Mouse (Mus musculus) olfactory bulb, adult 2 months (tissue): Measurements from ENCODE around the gene Tyms. TPM values are rescaled to one million over a fixed set of nuclear protein-coding genes. Genes with fewer than 3 reads are reported as not detected.
A peak's percentile ranks its signal among the peaks of the same experiment; 100 is the strongest.

Source experiments
- H3K27ac ChIP-seq: fragments of 200-500 bp; 2 replicates; pipeline ENCODE4 v1.5.1; 2012; ENCODE audit warnings: low read depth, low read length; ENCODE audit not compliant: insufficient read depth
- H3K4me1 ChIP-seq: fragments of 200-500 bp; 2 replicates; pipeline ENCODE4 v1.6.1; 2012; ENCODE audit warnings: low read length; ENCODE audit not compliant: control insufficient read depth, insufficient read depth
- H3K4me3 ChIP-seq: fragments of 200-500 bp; 2 replicates; pipeline ENCODE4 v1.5.1; 2012; ENCODE audit warnings: mild to moderate bottlenecking, low read depth, low read length, moderate library complexity; ENCODE audit not compliant: insufficient read depth
- CTCF ChIP-seq: fragments of 200-500 bp; IDR thresholded peaks from 2 replicates; pipeline ENCODE4 v1.5.1; 2012; ENCODE audit warnings: low read depth, mild to moderate bottlenecking, low read length, moderate library complexity; ENCODE audit not compliant: insufficient read depth
- POLR2A ChIP-seq: fragments of 200-500 bp; IDR thresholded peaks from 2 replicates; pipeline ENCODE4 v1.6.1; 2012; ENCODE audit warnings: mild to moderate bottlenecking, low read depth, low read length, moderate library complexity; ENCODE audit not compliant: insufficient read depth
- WGBS: fragments of 180-500 bp; shearing (Covaris S2); methylation state at CpG from one replicate; pipeline ENCODE4 v1.1.7; 2018; 5-methylcytosine and 5-hydroxymethylcytosine counted together
- polyA plus RNA-seq: library from polyadenylated mRNA; stranded (reverse); fragments of >200 nt; gene quantifications from 2 replicates; pipeline ENCODE4 v1.2.4, GENCODE M21; 2012; ENCODE audit warnings: low replicate concordance; ENCODE audit not compliant: missing spikeins, insufficient read depth, insufficient read length

Tyms gene
- polyA plus RNA-seq, 1 experiment: not detected

DNA sequence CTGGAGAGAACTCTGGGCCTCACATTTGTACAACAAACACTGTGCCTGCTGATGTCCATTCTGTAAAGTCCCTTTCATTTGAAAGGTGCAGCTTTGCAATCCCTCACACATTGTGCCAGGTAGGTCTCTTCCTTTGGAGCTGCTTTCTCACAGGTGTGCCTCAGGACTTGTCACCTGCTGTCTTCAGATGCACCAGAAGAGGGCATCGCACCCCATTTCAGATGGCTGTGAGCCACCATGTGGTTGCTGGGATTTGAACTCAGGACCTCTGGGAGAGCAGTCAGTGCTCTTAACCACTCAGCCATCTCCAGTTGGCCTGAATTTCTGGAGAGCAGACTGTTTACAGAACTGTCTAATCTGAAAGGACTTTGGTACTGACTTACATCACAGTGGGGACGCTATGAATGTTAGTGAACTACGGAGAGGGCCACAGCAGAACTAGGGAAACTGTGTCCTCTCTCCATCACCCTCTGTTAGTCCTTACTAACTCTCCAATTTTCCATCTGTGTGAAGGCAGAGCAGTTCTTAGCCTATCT is 39.2 kb upstream of the Tyms start:
- no peak for TF ChIP-seq POLR2A
- TF ChIP-seq CTCF: no peak
- peaks cover 32% of the 10 kb centered on the region for H3K4me1 ChIP-seq
- no peak overlapping the region for H3K4me3 ChIP-seq
- 90% methylated on average over 3 of the region's 3 CpGs for WGBS
- no peak overlapping the region for H3K27ac ChIP-seq

DNA sequence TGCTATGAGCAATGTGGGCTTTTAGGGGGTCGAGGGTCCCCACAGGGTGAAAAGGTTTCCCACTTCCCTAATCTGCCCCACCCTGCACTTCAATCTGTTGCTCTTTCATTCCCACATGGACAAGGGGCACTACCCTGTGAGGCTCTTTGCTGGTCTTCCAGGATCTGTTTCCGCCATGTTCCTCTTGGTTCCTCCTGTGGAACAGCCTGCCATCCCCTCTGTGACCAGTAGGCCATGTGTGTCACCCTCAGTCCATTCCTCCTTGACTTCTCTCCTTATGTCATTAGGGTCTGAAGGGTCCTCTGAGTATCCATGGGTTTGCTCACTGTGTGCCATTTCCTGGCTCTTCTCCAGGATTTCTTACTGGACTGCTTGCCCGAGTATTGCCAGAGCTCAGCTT is 38.4 kb upstream of the Tyms start:
- Histone ChIP-seq H3K4me1 (peaks cover 34% of the 10 kb centered on the region), H3K4me3 (no peak overlapping the region), H3K27ac (no peak overlapping the region)
- TF ChIP-seq POLR2A (no peak), CTCF (no peak)
- 76% methylated on average over 3 of the region's 3 CpGs for WGBS

DNA sequence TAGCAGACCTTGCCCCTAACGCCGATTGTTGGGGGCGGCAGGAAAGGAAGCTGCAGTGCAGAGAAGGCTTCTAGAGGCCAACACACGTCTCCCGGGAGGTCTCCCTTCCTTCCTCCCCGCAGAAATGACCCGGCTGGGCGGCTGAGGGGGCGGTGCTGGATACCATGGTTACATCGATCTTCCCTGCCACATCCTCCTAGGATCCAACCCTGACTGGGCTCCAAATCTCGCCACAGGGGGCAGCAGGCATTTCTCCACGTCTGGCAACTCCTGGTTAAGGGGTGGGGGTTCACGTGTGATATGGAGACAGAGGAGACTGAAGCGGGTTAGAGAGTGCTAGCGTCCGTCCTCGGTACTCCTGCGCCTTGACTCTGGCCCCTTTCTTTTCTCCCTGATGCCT is 37.7 kb upstream of the Tyms start:
- Histone ChIP-seq H3K4me1 (peaks cover 40% of the 10 kb centered on the region), H3K4me3 (no peak overlapping the region), H3K27ac (no peak overlapping the region)
- 12% methylated on average over 18 of the region's 18 CpGs for WGBS
- no peak for TF ChIP-seq POLR2A
- peak; percentile 23; the same call in 1 of the 2 replicates for TF ChIP-seq CTCF

DNA sequence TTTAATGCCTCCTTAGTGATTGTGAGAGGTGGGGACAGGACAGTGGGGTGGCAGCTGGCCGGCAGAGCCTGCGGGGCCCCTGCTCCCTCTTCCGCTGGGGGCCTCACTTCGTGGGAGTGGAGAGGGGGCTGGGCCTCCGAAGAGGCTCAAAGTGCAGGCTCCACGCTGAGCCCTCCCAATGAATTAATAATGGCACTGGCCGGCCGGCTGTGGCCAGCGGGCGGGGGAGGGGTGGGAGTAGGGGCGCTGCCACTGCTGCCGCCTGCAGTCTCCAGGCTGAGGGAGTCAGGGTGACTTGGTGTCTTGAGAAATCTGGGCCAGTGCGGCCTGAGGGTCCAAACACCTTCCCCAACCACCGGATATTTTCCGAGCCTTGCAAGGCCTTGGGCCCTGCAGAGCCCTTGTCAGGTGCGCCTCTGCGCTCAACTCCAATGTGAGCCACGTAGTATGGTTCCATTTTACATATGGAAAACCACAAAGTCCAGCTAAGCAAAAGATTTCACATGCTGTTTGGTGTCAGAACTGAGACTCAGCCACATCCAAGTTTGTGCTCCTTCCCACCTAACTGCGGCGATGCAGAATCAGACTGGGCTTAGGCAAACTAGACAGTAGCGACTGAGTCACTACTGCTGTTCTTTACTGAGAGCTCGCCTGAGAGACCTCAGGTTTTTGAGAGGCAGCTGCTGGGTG is 37.1 kb upstream of the Tyms start:
- H3K4me1 ChIP-seq: peaks cover 46% of the 10 kb centered on the region
- no peak for TF ChIP-seq POLR2A
- no peak for TF ChIP-seq CTCF
- no peak overlapping the region for H3K4me3 ChIP-seq
- no peak overlapping the region for H3K27ac ChIP-seq
- WGBS: 47% methylated on average over 22 of the region's 22 CpGs

DNA sequence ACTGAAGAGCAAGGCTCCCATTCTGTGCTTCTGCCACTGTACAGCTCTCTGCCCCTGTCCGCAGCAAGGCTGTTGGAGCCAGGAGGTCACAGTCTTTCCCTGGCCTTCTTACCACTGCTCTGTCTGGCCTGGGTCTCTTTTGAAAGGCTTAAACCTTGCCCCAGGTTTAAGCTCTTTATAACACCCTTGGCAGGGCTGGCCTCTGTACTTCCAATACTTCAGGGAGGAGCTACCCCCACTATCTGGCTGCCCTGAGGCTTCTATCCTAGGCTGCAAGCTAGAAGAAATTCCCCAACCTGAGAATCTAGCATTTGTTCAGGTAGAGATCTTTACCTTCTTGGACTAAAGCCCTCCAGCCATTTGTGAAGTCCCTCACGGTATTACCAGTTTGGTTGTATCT is 36.5 kb upstream of the Tyms start:
- H3K4me1 ChIP-seq: peaks cover 50% of the 10 kb centered on the region
- TF ChIP-seq CTCF (no peak), POLR2A (no peak)
- H3K27ac ChIP-seq: no peak overlapping the region
- no peak overlapping the region for H3K4me3 ChIP-seq
- WGBS: 79% methylated on average over 2 of the region's 2 CpGs

DNA sequence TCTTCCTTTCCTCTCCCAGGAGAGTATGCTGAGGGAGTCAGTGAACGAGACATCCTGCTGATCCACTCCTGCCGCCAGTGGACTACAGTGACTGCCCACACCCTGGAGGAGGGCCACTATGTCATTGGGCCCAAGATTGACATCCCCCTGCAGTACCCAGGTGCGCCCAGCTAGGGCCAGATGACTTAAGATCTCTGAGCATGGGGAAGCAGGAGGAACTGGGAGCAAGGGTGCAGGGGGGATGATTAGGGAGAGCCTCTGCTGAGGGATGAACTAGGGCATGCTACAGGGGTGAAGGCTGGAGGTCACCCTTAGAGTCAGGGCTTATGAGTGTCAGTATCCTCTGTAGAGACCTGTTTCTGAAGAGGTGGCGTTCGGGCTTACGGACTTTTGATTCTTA is 34.8 kb upstream of the Tyms start:
- H3K4me3 ChIP-seq: no peak overlapping the region
- WGBS: 88% methylated on average over 6 of the region's 6 CpGs
- TF ChIP-seq CTCF: no peak
- TF ChIP-seq POLR2A: no peak
- H3K4me1 ChIP-seq: peaks cover 38% of the 10 kb centered on the region
- no peak overlapping the region for H3K27ac ChIP-seq

DNA sequence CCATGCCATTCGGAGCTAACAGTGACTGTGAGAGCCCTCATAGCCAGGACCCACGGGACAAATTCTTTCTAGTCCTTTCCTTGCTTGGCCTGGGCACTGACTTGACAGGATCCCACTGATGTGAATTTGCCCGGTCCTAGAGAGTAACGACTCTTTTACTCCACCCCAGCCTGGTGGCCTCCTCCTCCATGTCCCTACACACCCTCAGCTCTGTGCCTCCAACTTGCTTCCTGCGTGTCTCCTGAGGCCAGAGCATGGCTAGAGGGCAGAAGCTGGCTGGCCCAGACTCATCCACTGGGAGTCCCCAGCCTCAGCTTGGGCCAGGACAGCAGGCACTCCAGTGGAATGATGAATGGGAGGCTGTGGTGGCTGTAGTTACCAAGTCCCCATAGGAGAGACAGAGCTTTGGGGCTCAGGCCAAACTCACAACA is 34.2 kb upstream of the Tyms start:
- WGBS: 56% methylated on average over 5 of the region's 5 CpGs
- peaks cover 38% of the 10 kb centered on the region for H3K4me1 ChIP-seq
- no peak overlapping the region for H3K27ac ChIP-seq
- H3K4me3 ChIP-seq: no peak overlapping the region
- TF ChIP-seq POLR2A (no peak), CTCF (no peak)

DNA sequence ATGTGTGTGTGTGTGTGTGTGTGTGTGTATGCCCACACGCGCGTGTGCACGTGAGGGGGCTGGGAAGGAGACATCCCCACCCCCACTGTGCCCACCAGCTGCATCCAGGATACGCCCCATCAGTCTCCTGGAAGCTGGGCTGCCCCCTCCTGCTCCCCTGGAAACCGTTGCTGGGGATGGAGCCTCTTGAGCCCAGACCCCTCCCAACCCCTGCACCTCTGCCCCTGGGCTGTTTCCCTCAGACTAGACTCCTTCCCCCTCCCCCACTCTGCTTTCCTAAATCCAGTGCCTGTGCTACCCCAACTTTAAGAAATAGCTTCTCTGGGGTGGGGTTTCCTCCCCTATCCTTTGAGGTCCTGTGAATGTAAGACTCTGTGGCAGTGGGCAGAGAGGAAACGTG is 33.8 kb upstream of the Tyms start:
- H3K27ac ChIP-seq: no peak overlapping the region

DNA sequence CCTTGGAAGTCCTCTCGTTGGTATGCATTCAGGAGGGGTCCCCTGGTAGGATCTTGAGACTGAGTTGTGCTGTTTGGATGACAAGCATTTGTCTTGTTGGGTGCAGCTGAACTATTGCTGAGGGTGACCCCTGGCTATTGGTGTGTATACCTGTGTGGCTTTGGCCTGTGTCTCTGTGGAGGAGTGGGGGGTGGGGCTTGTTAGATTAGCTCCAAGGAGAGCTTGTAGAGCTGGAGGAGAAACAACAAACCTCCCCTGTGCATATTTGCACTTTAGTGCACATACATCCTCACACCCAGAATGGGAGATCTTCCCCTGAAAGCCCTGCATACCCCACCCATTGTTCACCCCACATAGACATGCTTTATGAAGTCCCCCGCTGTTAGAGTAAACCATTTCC is 33.3 kb upstream of the Tyms start:
- no peak for TF ChIP-seq POLR2A
- H3K4me1 ChIP-seq: peaks cover 37% of the 10 kb centered on the region
- 36% methylated on average over 2 of the region's 2 CpGs for WGBS
- H3K27ac ChIP-seq: no peak overlapping the region; the same call in 1 of the 2 replicates
- H3K4me3 ChIP-seq: no peak overlapping the region

More for the DNA sequence above, 33.8 kb upstream of the Tyms start:
- H3K4me3 ChIP-seq: 0 out of 2 replicates have a peak overlapping the region, but pooled peaks have one; percentile 3
- peaks cover 38% of the 10 kb centered on the region for H3K4me1 ChIP-seq
- 27% methylated on average over 7 of the region's 7 CpGs for WGBS
- TF ChIP-seq CTCF (no peak), POLR2A (no peak)

DNA sequence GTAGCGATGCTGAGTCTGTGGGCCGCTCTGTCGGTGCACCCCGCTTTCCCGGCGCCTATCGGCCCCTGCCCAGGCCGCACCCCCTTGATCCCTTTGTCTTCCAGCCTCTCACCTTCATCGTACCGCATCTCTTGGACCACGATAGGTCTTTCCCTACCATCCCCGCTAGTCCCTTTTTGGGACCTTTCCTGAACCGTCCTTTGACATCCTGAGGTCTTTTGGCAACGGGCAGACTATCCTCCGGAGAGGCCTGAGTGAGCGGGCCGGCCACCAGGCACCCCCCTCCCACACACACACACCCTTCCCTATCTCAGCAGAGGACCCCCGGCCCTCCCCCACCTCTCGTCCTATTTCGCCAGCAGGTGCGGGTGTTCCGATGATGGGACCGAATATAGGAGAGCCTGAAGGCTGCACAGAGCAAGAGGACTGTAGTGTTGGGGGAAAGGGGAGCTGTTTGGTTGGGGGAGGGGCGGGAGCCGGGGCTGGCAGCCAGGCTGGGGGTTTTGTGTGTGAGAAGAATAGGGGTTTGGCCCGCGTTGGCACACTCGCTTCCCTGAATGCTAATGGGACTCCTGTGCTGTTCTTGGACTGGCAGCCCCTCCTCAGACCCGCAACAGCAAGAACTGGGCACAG is 32.4 kb upstream of the Tyms start, which contains the start of gene 3110082J24Rik:
TSS of gene 3110082J24Rik (minus strand) at position 419 of the 633 bp plus-strand sequence.
- peaks cover 27% of the 10 kb centered on the region for H3K4me1 ChIP-seq
- WGBS: 4% methylated on average over 29 of the region's 29 CpGs
- peak within 1 kb of the TSS; percentile 47 for H3K4me3 ChIP-seq
- H3K27ac ChIP-seq: peak within 1 kb of the TSS; percentile 7; the same call in 1 of the 2 replicates
- TF ChIP-seq CTCF (no peak), POLR2A (no peak)
